Mouse (Mus musculus) heart, postnatal 14 days (tissue): ENCODE measurements around the gene Dync1h1. TPM values are rescaled to one million over a fixed set of nuclear protein-coding genes. Genes with fewer than 3 reads are reported as not detected.
A peak's percentile ranks its signal among the peaks of the same experiment; 100 is the strongest.

Source experiments
- DNase-seq, 2 experiments: peaks; one replicate each; pipeline ENCODE4 v3.0.0; 2021 to 2022
- intact Hi-C: fragments of 180-260 bp; cut with DNase I; formaldehyde crosslinking; loops from one replicate; pipeline ENCODE4 v1.15.1; 2025
- total RNA-seq, 2 experiments: library from RNA; stranded (reverse); gene quantifications; 2 replicates each; pipeline ENCODE4 v1.2.3; 2021

Dync1h1 gene
- total RNA-seq, 2 experiments from 2014 or later, result 147 to 161 TPM

- intact Hi-C loops, result no loop called here
- no peak for DNase-seq
Observed at GRCm38 (mm10) chr12:110600225-110600991, 844 bp upstream of the Dync1h1 start.

GRCm38 (mm10) chr12:110606161-110606560 is 4.9 kb downstream of the Dync1h1 start:
- intact Hi-C loops, result no loop called here
- DNase-seq, result no peak

GRCm38 (mm10) chr12:110606676-110607075 is 5.4 kb downstream of the Dync1h1 start:
- intact Hi-C loops, result no loop called here
- no peak for DNase-seq

- intact Hi-C loops, result no loop called here
- DNase-seq, result peak; percentile 70 to 77
Observed at GRCm38 (mm10) chr12:110608460-110609152, 7.4 kb downstream of the Dync1h1 start.

- intact Hi-C loops, result no loop called here
- DNase-seq, result no peak
Observed at GRCm38 (mm10) chr12:110609153-110609497, 7.9 kb downstream of the Dync1h1 start.

GRCm38 (mm10) chr12:110610713-110611112 is 9.5 kb downstream of the Dync1h1 start:
- intact Hi-C loops, result no loop called here
- DNase-seq, result no peak

- intact Hi-C loops, result no loop called here
- no peak for DNase-seq
Observed at GRCm38 (mm10) chr12:110630056-110630455, 28.8 kb downstream of the Dync1h1 start.

GRCm38 (mm10) chr12:110636293-110636692 is 35.0 kb downstream of the Dync1h1 start:
- intact Hi-C loops, result no loop called here
- no peak for DNase-seq

GRCm38 (mm10) chr12:110637507-110638114 is 36.4 kb downstream of the Dync1h1 start:
- intact Hi-C loops, result no loop called here

GRCm38 (mm10) chr12:110650241-110650641 is 49.0 kb downstream of the Dync1h1 start:
- no peak for DNase-seq
- intact Hi-C loops, result no loop called here

More at GRCm38 (mm10) chr12:110637507-110638114, 36.4 kb downstream of the Dync1h1 start:
- DNase-seq, result no peak

- intact Hi-C loops, result no loop called here
- DNase-seq, result no peak
Observed at GRCm38 (mm10) chr12:110651464-110651863, 50.2 kb downstream of the Dync1h1 start.

GRCm38 (mm10) chr12:110661746-110662145 is 60.5 kb downstream of the Dync1h1 start:
- intact Hi-C loops, result loop anchor here (5.0 kb wide), 1 partner anchor 181 kb away; the partner anchor contains the start of gene Mok
- DNase-seq, result no peak

- peak; percentile 26 to 55 for DNase-seq
- intact Hi-C loops, result no loop called here
Observed at GRCm38 (mm10) chr12:110667466-110668077, 66.3 kb downstream of the Dync1h1 start.

- no peak for DNase-seq
- intact Hi-C loops, result no loop called here
Observed at GRCm38 (mm10) chr12:110674243-110674642, 73.0 kb downstream of the Dync1h1 start.

GRCm38 (mm10) chr12:110681191-110681590 is 79.9 kb downstream of the Dync1h1 start:
- DNase-seq, result peak; percentile 50 to 58
- intact Hi-C loops, result no loop called here

GRCm38 (mm10) chr12:110681878-110682277 is 80.6 kb downstream of the Dync1h1 start:
- intact Hi-C loops, result no loop called here

GRCm38 (mm10) chr12:110682561-110683299 is 81.5 kb downstream of the Dync1h1 start, which contains the start of gene 1700001K19Rik:
Gene 1700001K19Rik (minus strand): TSS chr12:110682619.
- intact Hi-C loops, result no loop called here
- DNase-seq, result no peak

More at GRCm38 (mm10) chr12:110681878-110682277, 80.6 kb downstream of the Dync1h1 start:
- DNase-seq, result no peak

GRCm38 (mm10) chr12:110683580-110683979 is 82.3 kb downstream of the Dync1h1 start:
- intact Hi-C loops, result no loop called here
- DNase-seq, result no peak

- peak; percentile 63 to 77 for DNase-seq
- intact Hi-C loops, result no loop called here
Observed at GRCm38 (mm10) chr12:110687894-110688734, 86.9 kb downstream of the Dync1h1 start.
